Mouse (Mus musculus) mouse embryonic stem cell (cell line): ENCODE results near the gene Vma21-ps.
"Not testable (repeated sequence)": the region's sequence is repeated elsewhere in the genome, so short reads cannot be mapped to it uniquely, and the experiment has no call there.

Experiments used
- in situ Hi-C, 2 experiments: fragments of 300-500 bp; cut with MboI; formaldehyde crosslinking; loops; 1 replicate in 1 of 2; 3 replicates in 1 of 2; pipeline ENCODE4 v1.14.3; 2019 to 2020; ENCODE audit warnings: low sequenced_read_pairs in 2 of 2, low pct_unique_long_range_greater_than_20kb in 1 of 2, mixed read lengths in 1 of 2; ENCODE audit not compliant: unreplicated experiment in 1 of 2

The Vma21-ps gene

DNA sequence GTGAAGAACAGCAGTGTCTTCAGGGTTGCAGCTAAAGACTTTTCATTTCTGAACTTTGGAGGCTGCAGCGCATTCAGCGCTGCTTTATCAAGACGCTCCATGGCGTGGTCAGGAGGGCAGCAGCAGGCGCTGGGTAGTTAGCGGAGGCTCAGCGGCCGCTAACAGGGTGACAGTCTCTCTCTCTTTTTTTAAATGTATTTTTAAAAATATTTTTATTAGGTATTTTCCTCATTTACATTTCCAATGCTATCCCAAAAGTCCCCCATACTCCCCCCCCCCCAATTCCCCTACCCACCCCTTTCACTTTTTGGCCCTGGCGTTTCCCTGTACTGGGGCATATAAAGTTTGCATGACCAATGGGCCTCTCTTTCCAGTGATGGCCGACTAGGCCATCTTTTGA lies at the start of gene Vma21-ps:
Gene Vma21-ps, minus strand, starts transcription at position 101 of the 400 bp plus-strand sequence.
- in situ Hi-C loops = not testable (repeated sequence)

GRCm38 (mm10) chr4:52543001-52543400 lies 46.0 kb upstream of the Vma21-ps start:
- in situ Hi-C loops = no loop called here

DNA sequence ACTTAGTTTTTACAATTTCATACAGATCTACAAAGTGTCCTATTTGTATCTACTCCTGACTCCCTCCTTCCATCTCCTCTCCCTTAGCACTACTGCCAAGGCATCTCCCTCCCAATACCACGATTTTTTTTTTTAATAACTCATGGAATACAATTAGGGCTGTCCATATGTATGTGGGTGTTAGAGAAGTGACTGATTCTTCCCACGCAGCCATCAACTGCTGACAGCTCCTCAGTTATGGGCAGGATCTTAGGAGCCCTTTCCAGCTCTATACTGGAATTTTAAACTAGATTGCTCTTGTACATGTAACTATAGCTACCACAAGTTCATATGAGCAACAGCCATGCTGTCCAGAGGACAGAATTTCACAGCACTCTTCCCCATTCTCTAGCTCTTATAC lies 33.6 kb upstream of the Vma21-ps start:
- in situ Hi-C loops = no loop called here

- in situ Hi-C loops = no loop called here
These were observed 29.4 kb upstream of the Vma21-ps start for GRCm38 (mm10) chr4:52526464-52526863.

DNA sequence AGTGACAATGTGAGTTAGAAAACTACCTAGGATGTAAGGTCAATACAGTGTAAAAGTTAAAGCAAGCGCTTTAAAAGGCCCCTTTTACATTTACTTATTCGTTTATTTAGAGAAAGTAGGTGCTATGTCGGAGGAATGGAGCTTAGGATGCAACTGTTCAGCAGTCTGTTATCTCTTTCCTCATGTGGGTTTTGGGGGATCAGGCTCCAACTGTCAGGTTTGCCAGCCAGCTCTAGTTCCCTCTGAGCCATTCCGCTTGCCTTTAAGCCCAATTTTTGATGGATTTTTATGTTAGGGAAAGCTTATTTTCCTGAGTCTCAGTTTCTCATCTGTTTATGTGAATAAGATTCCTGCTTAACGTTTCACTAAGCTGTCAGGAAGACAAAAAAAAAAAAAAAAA lies 22.3 kb upstream of the Vma21-ps start:
- in situ Hi-C loops = loop anchor here in 1 of 2 experiments (25.0 kb wide), 2 partner anchors 193 to 468 kb away; partner anchors contain the start of gene Nipsnap3a

DNA sequence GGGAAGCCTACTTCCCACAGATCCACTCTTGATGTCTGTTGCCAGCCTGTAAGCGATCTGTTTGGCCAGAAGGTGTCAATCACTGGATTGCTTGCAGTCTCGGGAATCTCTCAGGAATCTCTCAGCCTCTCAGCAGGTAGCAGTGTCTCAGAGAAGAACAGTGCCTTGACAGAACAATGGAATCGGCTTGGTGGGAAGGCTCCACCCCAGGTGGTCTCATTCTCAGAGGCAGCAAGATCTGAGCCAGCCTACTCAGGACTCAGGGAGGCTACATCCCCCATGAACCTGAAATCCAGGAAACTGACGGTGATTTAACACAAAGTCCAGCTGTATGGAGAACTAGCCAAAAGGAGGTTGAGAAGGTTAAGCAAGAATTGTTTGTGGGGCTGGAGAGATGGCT lies 20.5 kb upstream of the Vma21-ps start:
- in situ Hi-C loops = loop anchor here in 1 of 2 experiments (25.0 kb wide), 2 partner anchors 195 to 470 kb away; partner anchors contain the start of gene Nipsnap3a

- in situ Hi-C loops = no loop called here
These were observed 9.6 kb downstream of the Vma21-ps start for GRCm38 (mm10) chr4:52487486-52487885.

GRCm38 (mm10) chr4:52473431-52473830 lies 23.6 kb downstream of the Vma21-ps start:
- in situ Hi-C loops = no loop called here

- in situ Hi-C loops = no loop called here
These were observed 35.7 kb downstream of the Vma21-ps start for GRCm38 (mm10) chr4:52461321-52461720.

DNA sequence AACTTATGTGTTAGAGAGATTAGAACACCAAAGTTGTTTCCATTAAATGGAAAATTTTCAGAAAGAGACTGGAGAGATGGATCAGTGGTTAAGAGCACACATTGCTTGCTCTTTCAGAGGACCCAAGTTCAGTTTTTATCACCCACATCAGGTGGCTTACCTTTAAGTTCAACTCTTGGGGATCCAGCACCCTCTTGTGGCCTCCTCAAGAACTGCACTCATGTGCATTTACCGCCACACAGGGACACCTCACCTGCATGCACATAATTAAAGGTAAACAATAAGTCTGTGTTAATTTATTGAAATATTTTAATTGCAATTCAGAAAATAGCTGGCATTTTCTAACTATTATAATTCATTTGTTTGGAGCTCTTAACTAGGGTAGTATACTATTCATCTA lies 37.3 kb downstream of the Vma21-ps start:
- in situ Hi-C loops = no loop called here
